Mouse (Mus musculus) myocyte (in vitro differentiated cells): Measurements from ENCODE around the gene Dvl2. TPM values are rescaled to one million over a fixed set of nuclear protein-coding genes. Genes with fewer than 3 reads are reported as not detected.
A peak's percentile ranks its signal among the peaks of the same experiment; 100 is the strongest.

Source experiments
- H3K27me3 ChIP-seq: one replicate; pipeline ENCODE4 v1.6.1; 2011; ENCODE audit not compliant: control insufficient read depth, insufficient read depth, insufficient read length
- H3K36me3 ChIP-seq: one replicate; pipeline ENCODE4 v1.6.1; 2011; ENCODE audit not compliant: control insufficient read depth, insufficient read depth
- H3K4me2 ChIP-seq: one replicate; pipeline ENCODE4 v1.6.1; 2011; ENCODE audit warnings: low read depth, control low read depth
- H3K4me3 ChIP-seq: one replicate; pipeline ENCODE4 v1.5.1; 2011; ENCODE audit warnings: mild to moderate bottlenecking, control low read depth, moderate library complexity
- H3K79me2 ChIP-seq: one replicate; pipeline ENCODE4 v1.6.1; 2011; ENCODE audit not compliant: control insufficient read depth, insufficient read depth
- H3ac ChIP-seq: one replicate; pipeline ENCODE4 v1.6.1; 2011; ENCODE audit not compliant: control insufficient read depth, insufficient read length
- CEBPB ChIP-seq: IDR thresholded peaks from 2 replicates; pipeline ENCODE4 v1.6.1; 2011; ENCODE audit warnings: mild to moderate bottlenecking, moderate library complexity; ENCODE audit not compliant: poor library complexity, insufficient read depth, severe bottlenecking
- E2F4 ChIP-seq: IDR thresholded peaks from one replicate; pipeline ENCODE4 v1.6.1; 2011; ENCODE audit warnings: mild to moderate bottlenecking, control low read depth, moderate library complexity; ENCODE audit not compliant: insufficient read depth
- MAX ChIP-seq: IDR thresholded peaks from one replicate; pipeline ENCODE4 v1.6.1; 2011; ENCODE audit warnings: low read depth, mild to moderate bottlenecking, control low read depth
- MYOD1 ChIP-seq, 3 experiments: IDR thresholded peaks; one replicate each; pipeline ENCODE4 v1.6.1; 2011; ENCODE audit warnings: control low read depth in 2 of 3, low read depth in 2 of 3, mild to moderate bottlenecking in 2 of 3, moderate library complexity in 1 of 3; ENCODE audit not compliant: insufficient read length in 2 of 3, control insufficient read depth in 1 of 3
- MYOG ChIP-seq, 3 experiments: IDR thresholded peaks; one replicate each; pipeline ENCODE4 v1.6.1; 2011; ENCODE audit warnings: control low read depth in 2 of 3, low read depth in 2 of 3, mild to moderate bottlenecking in 2 of 3; ENCODE audit not compliant: insufficient read length in 2 of 3, control insufficient read depth in 1 of 3, insufficient read depth in 1 of 3
- POLR2A ChIP-seq: IDR thresholded peaks from one replicate; pipeline ENCODE4 v1.6.1; 2011; ENCODE audit warnings: low read depth, mild to moderate bottlenecking, control low read depth, moderate library complexity; ENCODE audit not compliant: insufficient read length
- POLR2AphosphoS2 ChIP-seq: IDR thresholded peaks from one replicate; pipeline ENCODE4 v1.6.1; 2011; ENCODE audit warnings: low read depth, control low read depth; ENCODE audit not compliant: insufficient read length
- REST ChIP-seq: IDR thresholded peaks from one replicate; pipeline ENCODE4 v1.6.1; 2011; ENCODE audit warnings: mild to moderate bottlenecking, control low read depth, moderate library complexity; ENCODE audit not compliant: insufficient read depth, insufficient read length
- SRF ChIP-seq: IDR thresholded peaks from one replicate; pipeline ENCODE4 v1.6.1; 2011; ENCODE audit warnings: low read depth; ENCODE audit not compliant: control insufficient read depth, insufficient read length
- TCF12 ChIP-seq: IDR thresholded peaks from one replicate; pipeline ENCODE4 v1.6.1; 2011; ENCODE audit warnings: mild to moderate bottlenecking, control low read depth; ENCODE audit not compliant: poor library complexity, insufficient read depth, severe bottlenecking
- TCF3 ChIP-seq: IDR thresholded peaks from one replicate; pipeline ENCODE4 v1.6.1; 2011; ENCODE audit warnings: low read depth, control low read depth; ENCODE audit not compliant: insufficient read length
- USF1 ChIP-seq: IDR thresholded peaks from one replicate; pipeline ENCODE4 v1.6.1; 2011; ENCODE audit warnings: low read depth, mild to moderate bottlenecking, control low read depth, moderate library complexity
- polyA plus RNA-seq: library from polyadenylated mRNA; unstranded; fragments of >200 nt; fragmentation: generic; extraction: Trizol; gene quantifications from one replicate; pipeline ENCODE4 v1.2.1, GENCODE M21; 2012; ENCODE audit warnings: missing spikeins

The Dvl2 gene
- polyA plus RNA-seq, 1 experiment: 24.3 TPM

- H3ac ChIP-seq: no peak overlapping the region
- no peak for TF ChIP-seq POLR2AphosphoS2
- no peak for TF ChIP-seq TCF12
- no peak for TF ChIP-seq TCF3
- TF ChIP-seq POLR2A: no peak
- TF ChIP-seq MYOD1 (IDR thresholded peaks at IDR 0.05; ENCODE audit: control insufficient read depth in 1 of 3, insufficient read length in 2 of 3, low read depth in 2 of 3): no peak
- TF ChIP-seq SRF: no peak
- TF ChIP-seq REST: no peak
- TF ChIP-seq USF1: no peak
- H3K36me3 ChIP-seq: peaks cover 51% of the 10 kb centered on the region
- H3K27me3 ChIP-seq: no peaks in the 10 kb centered on the region
- peaks cover 27% of the 10 kb centered on the region for H3K79me2 ChIP-seq
- no peak overlapping the region for H3K4me3 ChIP-seq
- H3K4me2 ChIP-seq: no peak overlapping the region
Observed at GRCm38 (mm10) chr11:69974907-69975306, 25.5 kb upstream of the Dvl2 start.

DNA sequence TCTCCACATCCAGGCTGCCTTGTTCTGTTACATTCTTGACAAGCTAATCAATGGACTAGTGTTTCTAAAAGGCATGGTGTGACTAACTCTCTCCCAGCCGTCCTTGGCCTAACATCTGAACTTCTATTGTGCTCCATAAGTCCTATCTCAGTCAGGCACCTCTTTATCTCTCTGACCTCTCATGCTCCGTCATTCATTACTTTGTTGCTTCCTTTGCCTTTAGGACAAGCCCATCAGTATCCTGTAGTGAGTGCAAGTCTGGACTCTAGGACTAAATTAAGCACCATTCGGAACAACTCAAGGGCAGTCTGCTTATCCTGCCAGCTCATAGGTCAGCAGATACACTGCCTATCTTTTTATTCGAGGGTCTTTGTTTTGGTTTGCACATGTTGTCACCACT is 24.1 kb upstream of the Dvl2 start:
- no peak for TF ChIP-seq TCF3
- TF ChIP-seq POLR2A: no peak
- H3K4me3 ChIP-seq: no peak overlapping the region
- no peak overlapping the region for H3K4me2 ChIP-seq
- H3K27me3 ChIP-seq: no peaks in the 10 kb centered on the region
- peaks cover 32% of the 10 kb centered on the region for H3K79me2 ChIP-seq
- H3ac ChIP-seq: no peak overlapping the region
- peaks cover 45% of the 10 kb centered on the region for H3K36me3 ChIP-seq

DNA sequence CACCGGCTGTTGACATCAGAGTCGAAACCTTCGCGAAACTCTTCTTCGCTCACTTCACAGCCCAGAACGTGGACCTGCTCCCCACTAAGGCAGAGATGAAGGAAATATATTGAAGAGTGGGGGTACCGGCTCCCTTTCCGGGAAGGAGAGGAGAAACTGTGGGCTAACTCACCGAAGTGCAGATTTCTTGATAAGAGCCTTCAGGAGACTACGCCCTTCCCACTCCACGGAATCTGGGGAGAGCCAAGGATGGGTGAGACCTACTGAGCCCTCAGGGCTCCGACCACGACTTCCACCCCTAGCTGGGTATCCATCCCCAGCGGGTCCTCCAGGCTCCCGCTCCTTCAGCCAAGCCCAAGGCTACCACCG is 20.6 kb upstream of the Dvl2 start:
- no peak for TF ChIP-seq MAX
- no peak for TF ChIP-seq POLR2A
- TF ChIP-seq E2F4: no peak
- TF ChIP-seq CEBPB: no peak
- TF ChIP-seq SRF: no peak
- no peak for TF ChIP-seq MYOD1 (IDR thresholded peaks at IDR 0.05; ENCODE audit: control insufficient read depth in 1 of 3, insufficient read length in 2 of 3, low read depth in 2 of 3)
- no peak for TF ChIP-seq POLR2AphosphoS2
- TF ChIP-seq REST: no peak
- TF ChIP-seq TCF12: no peak
- TF ChIP-seq MYOG (IDR thresholded peaks at IDR 0.05; ENCODE audit: control insufficient read depth in 1 of 3, insufficient read depth in 1 of 3, insufficient read length in 2 of 3, low read depth in 2 of 3): no peak
- no peak for TF ChIP-seq USF1
- TF ChIP-seq TCF3: no peak
- no peaks in the 10 kb centered on the region for H3K27me3 ChIP-seq
- H3K4me2 ChIP-seq: peak overlapping the region; percentile 79
- peaks cover 32% of the 10 kb centered on the region for H3K36me3 ChIP-seq
- peak overlapping the region; percentile 93 for H3ac ChIP-seq
- peaks cover 61% of the 10 kb centered on the region for H3K79me2 ChIP-seq
- H3K4me3 ChIP-seq: peak overlapping the region; percentile 73

GRCm38 (mm10) chr11:69980196-69981140 is 19.9 kb upstream of the Dvl2 start:
- peak overlapping the region; percentile 79 for H3K4me2 ChIP-seq
- H3K27me3 ChIP-seq: no peaks in the 10 kb centered on the region
- H3K79me2 ChIP-seq: peaks cover 61% of the 10 kb centered on the region
- H3K36me3 ChIP-seq: peaks cover 30% of the 10 kb centered on the region
- H3K4me3 ChIP-seq: peak overlapping the region; percentile 73
- TF ChIP-seq SRF (peak; percentile 69), USF1 (no peak), CEBPB (no peak), MYOD1 (IDR thresholded peaks at IDR 0.05; ENCODE audit: control insufficient read depth in 1 of 3, insufficient read length in 2 of 3, low read depth in 2 of 3) (no peak), REST (no peak), E2F4 (peak; percentile 1), MAX (no peak), TCF12 (no peak), POLR2AphosphoS2 (peak; percentile 73), POLR2A (peak; percentile 83), MYOG (IDR thresholded peaks at IDR 0.05; ENCODE audit: control insufficient read depth in 1 of 3, insufficient read depth in 1 of 3, insufficient read length in 2 of 3, low read depth in 2 of 3) (no peak), TCF3 (no peak)
- peak overlapping the region; percentile 93 for H3ac ChIP-seq

- Histone ChIP-seq H3K27me3 (no peaks in the 10 kb centered on the region), H3ac (peak within 1 kb of the TSS; percentile 93), H3K36me3 (peaks cover 22% of the 10 kb centered on the region), H3K4me3 (peak within 1 kb of the TSS; percentile 73), H3K79me2 (peaks cover 61% of the 10 kb centered on the region), H3K4me2 (peak within 1 kb of the TSS; percentile 96)
- no peak for TF ChIP-seq CEBPB
- no peak for TF ChIP-seq USF1
- TF ChIP-seq TCF12: no peak
- TF ChIP-seq TCF3: no peak
- TF ChIP-seq MAX: no peak
- TF ChIP-seq MYOG (IDR thresholded peaks at IDR 0.05; ENCODE audit: control insufficient read depth in 1 of 3, insufficient read depth in 1 of 3, insufficient read length in 2 of 3, low read depth in 2 of 3): no peak
- no peak for TF ChIP-seq POLR2A
- no peak for TF ChIP-seq E2F4
Observed at GRCm38 (mm10) chr11:69981141-69981762, 19.1 kb upstream of the Dvl2 start, which contains the start of gene Ctdnep1. Ctdnep1 (plus strand) TSS chr11:69981156.
